Mouse (Mus musculus): ENCODE results near the gene Gar1.

GRCm38 (mm10) chr3:129831035-129831568 is at the start of gene Gar1:
- TF ChIP-seq POLR2A (IDR thresholded peaks at IDR 0.05; ENCODE audit: low read depth, low read length) = peak; percentile 79
- no peak for TF ChIP-seq MAFK (IDR thresholded peaks at IDR 0.05; ENCODE audit: insufficient replicate concordance, low read length)
- peak; percentile 96; the same call in 1 of the 2 replicates for TF ChIP-seq MAX (IDR thresholded peaks at IDR 0.05; ENCODE audit: low read length)
- TF ChIP-seq EP300 (IDR thresholded peaks at IDR 0.05; ENCODE audit: low read length) = no peak
- no peak for TF ChIP-seq USF2 (conservative IDR thresholded peaks at IDR 0.05; ENCODE audit: low read depth, low read length)
- TF ChIP-seq NRF1 (IDR thresholded peaks at IDR 0.05; ENCODE audit: low read depth, low read length) = peak; percentile 76
- TF ChIP-seq CTCF (conservative IDR thresholded peaks at IDR 0.05 in 1 of 2, IDR thresholded peaks at IDR 0.05 in 1 of 2; ENCODE audit: low read depth in 2 of 2, low read length in 2 of 2) = no peak
- peak; percentile 87; the same call in 1 of the 2 replicates for TF ChIP-seq CHD2 (IDR thresholded peaks at IDR 0.05; ENCODE audit: low read length)
- TF ChIP-seq HCFC1 (IDR thresholded peaks at IDR 0.05; ENCODE audit: low read depth, low read length) = peak; percentile 92

Data from CH12.LX (cell line).